In genomic region chr10:81463531-81463930, GRCm38 (mm10) we compare ENCODE assay signal across 13 mouse cellular contexts. TPM values are rescaled to one million over a fixed set of nuclear protein-coding genes. Genes with fewer than 3 reads are reported as not detected.
DNase-seq lines count a peak whose midpoint lies in the region; ATAC-seq and TF ChIP-seq lines count a peak whose summit lies in the region.
"Had no signal": no experiment of that assay in that cellular context is flagged by ENCODE, and none has a peak within 500 bp of the region (broad histone marks: within the 10 kb centered on the region; RNA-seq: fewer than 3 reads in every experiment).

No protein-coding gene starts in this region.

- 63% methylated on average over 4 of the region's 4 CpGs for WGBS in embryonic facial prominence, embryonic 10.5 days

- H3K4me1 ChIP-seq in embryonic facial prominence, embryonic 10.5 days = peaks cover 30% of the 10 kb centered on the region

- H3K27ac ChIP-seq in gastrocnemius, adult 2 months = no peak overlapping the region
- no peak overlapping the region for H3K27ac ChIP-seq in embryonic facial prominence, embryonic 10.5 days (replicated peaks)
- H3K27ac ChIP-seq: heart, adult 2 months; hindbrain, embryonic 15.5 days had no signal

- H3K27me3 ChIP-seq in embryonic facial prominence, embryonic 10.5 days (replicated peaks; ENCODE audit: low read depth, poor library complexity, severe bottlenecking) = peaks cover 100% of the 10 kb centered on the region

- TF ChIP-seq CTCF in gastrocnemius, adult 2 months (IDR thresholded peaks at IDR 0.05) = no peak

- H3K4me3 ChIP-seq in gastrocnemius, adult 2 months = no peak overlapping the region
- H3K4me3 ChIP-seq in embryonic facial prominence, embryonic 10.5 days = no peak overlapping the region; the same call in 1 of the 2 replicates
- H3K4me3 ChIP-seq: heart, adult 2 months had no signal

- intact Hi-C loops in gastrocnemius, adult 2 months (cut with DNase I) = no loop called here
- intact Hi-C loops in left cerebral cortex, postnatal 36 days (cut with DNase I) = no loop called here
- intact Hi-C loops in left cerebral cortex, postnatal 25 days (cut with DNase I) = no loop called here

- no peaks in the 10 kb centered on the region for H3K9me3 ChIP-seq in embryonic facial prominence, embryonic 10.5 days
- H3K9me3 ChIP-seq: hindbrain, embryonic 15.5 days had no signal

- no peak for ATAC-seq in megakaryocyte progenitor cell, adult 5-6 weeks (replicated peaks; ENCODE audit: poor library complexity)

- DNase-seq in gastrocnemius, adult 2 months = peak; percentile 18
- DNase-seq in gastrocnemius, postnatal 25 days = no peak
- DNase-seq in left cerebral cortex, postnatal 36 days (ENCODE audit: low spot score in 2 of 2) = peak; percentile 3 to 7
- no peak for DNase-seq in left cerebral cortex, postnatal 25 days (ENCODE audit: low spot score in 2 of 2)
- DNase-seq in embryonic facial prominence, embryonic 10.5 days (ENCODE audit: low spot score) = peak; percentile 7
- peak; percentile 1 for DNase-seq in right cerebral cortex, adult 18-20 months
- no peak for DNase-seq in adrenal gland, postnatal 4 days (ENCODE audit: low spot score in 2 of 2)
- DNase-seq: adrenal gland, adult 8-10 months; heart, adult 2 months; left cerebral cortex, postnatal 4 days had no signal

- H3K36me3 ChIP-seq in embryonic facial prominence, embryonic 10.5 days (replicated peaks) = no peaks in the 10 kb centered on the region

RNA-seq across cellular contexts. Expression of gene Nfic, which starts 8.1 kb away (rescaled TPM):
- 100 to 1,000 TPM; 207 to 215 TPM for total RNA-seq in gastrocnemius, adult 2 months (2021)
- 100 to 1,000 TPM; 215 to 268 TPM for total RNA-seq in gastrocnemius, postnatal 25 days (2021)
- 10 to 100 TPM; 87.9 to 96.9 TPM for total RNA-seq in left cerebral cortex, postnatal 36 days (2021)
- total RNA-seq in left cerebral cortex, postnatal 25 days (2021) = 10 to 100 TPM; 81.1 to 87.3 TPM
- polyA plus RNA-seq in embryonic facial prominence, embryonic 10.5 days (2016; fragmentation: Nextera tagmentation; extraction: Ambion mirVana) = 12.5 and 20.2 TPM in 2 replicates
- total RNA-seq in adrenal gland, postnatal 4 days (2021) = 100 to 1,000 TPM; 120 to 129 TPM
- 35.5 and 36.8 TPM in 2 replicates for total RNA-seq in megakaryocyte progenitor cell, adult 5-6 weeks (2015)
- 4.0 and 5.0 TPM in 2 replicates for total RNA-seq in megakaryocyte progenitor cell, adult 5-6 weeks (2017)

RNA-seq across cellular contexts. Expression of gene Celf5, which starts 19.0 kb away (rescaled TPM):
- under 1 TPM in 1 of 2 experiments, not detected in 1; 0.17 TPM for total RNA-seq in gastrocnemius, adult 2 months (2021)
- total RNA-seq in gastrocnemius, postnatal 25 days (2021) = under 1 TPM in 1 of 2 experiments, not detected in 1; 0.24 TPM
- total RNA-seq in left cerebral cortex, postnatal 36 days (2021) = 100 to 1,000 TPM; 256 to 303 TPM
- total RNA-seq in left cerebral cortex, postnatal 25 days (2021) = 100 to 1,000 TPM; 285 to 286 TPM
- polyA plus RNA-seq in embryonic facial prominence, embryonic 10.5 days (2016; fragmentation: Nextera tagmentation; extraction: Ambion mirVana) = 1.2 and 2.3 TPM in 2 replicates
- total RNA-seq in adrenal gland, postnatal 4 days (2021) = 1 to 10 TPM; 3.5 to 4.2 TPM
- total RNA-seq in megakaryocyte progenitor cell, adult 5-6 weeks (2015) = 0.10 TPM in 1 of 2 replicates, not detected in the other
- not detected in 2 replicates for total RNA-seq in megakaryocyte progenitor cell, adult 5-6 weeks (2017)
- polyA plus RNA-seq: erythroblast, embryonic 14.5 days had no signal

RNA-seq across cellular contexts. Expression of gene Ncln, which starts 32.7 kb away (rescaled TPM):
- total RNA-seq in gastrocnemius, adult 2 months (2021) = 10 to 100 TPM; 38.3 to 44.8 TPM
- 10 to 100 TPM; 34.2 to 47.8 TPM for total RNA-seq in gastrocnemius, postnatal 25 days (2021)
- total RNA-seq in left cerebral cortex, postnatal 36 days (2021) = 10 to 100 TPM; 74.9 to 88.8 TPM
- total RNA-seq in left cerebral cortex, postnatal 25 days (2021) = 10 to 100 TPM; 76.4 to 77.0 TPM
- polyA plus RNA-seq in embryonic facial prominence, embryonic 10.5 days (2016; fragmentation: Nextera tagmentation; extraction: Ambion mirVana) = 85.2 and 94.3 TPM in 2 replicates
- 100 to 1,000 TPM; 107 to 117 TPM for total RNA-seq in adrenal gland, postnatal 4 days (2021)
- 81.2 and 99.2 TPM in 2 replicates for total RNA-seq in megakaryocyte progenitor cell, adult 5-6 weeks (2015)
- 85.6 and 101 TPM in 2 replicates for total RNA-seq in megakaryocyte progenitor cell, adult 5-6 weeks (2017)

RNA-seq across cellular contexts. Expression of gene S1pr4, which starts 36.4 kb away (rescaled TPM):
- 1 to 10 TPM in 1 of 2 experiments, under 1 TPM in 1; 0.97 to 1.2 TPM for total RNA-seq in gastrocnemius, adult 2 months (2021)
- under 1 TPM; 0.99 to 1.00 TPM for total RNA-seq in gastrocnemius, postnatal 25 days (2021)
- under 1 TPM; 0.43 to 0.52 TPM for total RNA-seq in left cerebral cortex, postnatal 36 days (2021)
- total RNA-seq in left cerebral cortex, postnatal 25 days (2021) = under 1 TPM; 0.53 to 0.73 TPM
- 0.28 and 0.51 TPM in 2 replicates for polyA plus RNA-seq in embryonic facial prominence, embryonic 10.5 days (2016; fragmentation: Nextera tagmentation; extraction: Ambion mirVana)
- 1 to 10 TPM; 2.0 to 2.7 TPM for total RNA-seq in adrenal gland, postnatal 4 days (2021)
- total RNA-seq in megakaryocyte progenitor cell, adult 5-6 weeks (2015) = 8.3 and 8.9 TPM in 2 replicates
- 6.2 and 9.5 TPM in 2 replicates for total RNA-seq in megakaryocyte progenitor cell, adult 5-6 weeks (2017)

Comparison
In these comparisons a context has a peak if more than half of its experiments do, and no peak if none do; other contexts are left out.
1. DNase-seq: peak in gastrocnemius, adult 2 months (single experiment), left cerebral cortex, postnatal 36 days (2 of 2), embryonic facial prominence, embryonic 10.5 days (single experiment) and right cerebral cortex, adult 18-20 months (single experiment); none in gastrocnemius, postnatal 25 days (single experiment), left cerebral cortex, postnatal 25 days (0 of 2) and adrenal gland, postnatal 4 days (0 of 2).
2. RNA of gene Celf5, which starts 19.0 kb away (total RNA-seq): 256 to 303 TPM in left cerebral cortex, postnatal 36 days and 285 to 286 TPM in left cerebral cortex, postnatal 25 days; 3.5 to 4.2 TPM in adrenal gland, postnatal 4 days, 0.24 TPM in gastrocnemius, postnatal 25 days, 0.17 TPM in gastrocnemius, adult 2 months and 0.10 TPM in megakaryocyte progenitor cell, adult 5-6 weeks; every median in the first group is over 10 times any median in the second.